Mouse (Mus musculus) C2C12 (cell line): ENCODE results near the gene Papss2.

Experiments
- CEBPB ChIP-seq: IDR thresholded peaks from one replicate; pipeline ENCODE4 v1.6.1; 2011; ENCODE audit warnings: low read depth, mild to moderate bottlenecking, control low read depth, moderate library complexity
- CTCF ChIP-seq: IDR thresholded peaks from one replicate; pipeline ENCODE4 v1.5.1; 2011; ENCODE audit not compliant: control insufficient read depth, insufficient read depth, insufficient read length
- MAX ChIP-seq: IDR thresholded peaks from one replicate; pipeline ENCODE4 v1.6.1; 2011; ENCODE audit warnings: mild to moderate bottlenecking, control low read depth
- USF1 ChIP-seq: IDR thresholded peaks from one replicate; pipeline ENCODE4 v1.6.1; 2011; ENCODE audit warnings: low read depth, mild to moderate bottlenecking, control low read depth, moderate library complexity

GRCm38 (mm10) chr19:32634916-32635315 lies 39.3 kb downstream of the Papss2 start:
- TF ChIP-seq CTCF (no peak), MAX (no peak), CEBPB (no peak), USF1 (no peak)
